Mouse (Mus musculus) megakaryocyte progenitor cell, adult 5-6 weeks (primary cell): ENCODE measurements at regions not wholly inside any gene's neighbourhood (a gene's known extent, or its start where the extent isn't known, plus 50 kb on each side); places are given as distances from the start of the nearest gene placed in this dataset.
A peak's percentile ranks its signal among the peaks of the same experiment; 100 is the strongest.
"Not testable (repeated sequence)": the region's sequence is repeated elsewhere in the genome, so short reads cannot be mapped to it uniquely, and the experiment has no call there.

Source experiments
- ATAC-seq: replicated peaks from 2 replicates; pipeline ENCODE4 v1.8.0; 2016; ENCODE audit warnings: mild to moderate bottlenecking, moderate TSS enrichment, inconsistent platforms; ENCODE audit not compliant: poor library complexity

GRCm38 (mm10) chr4:105844675-105845466 lies 55.2 kb downstream of the Gm12728 start:
- no peak for ATAC-seq

DNA sequence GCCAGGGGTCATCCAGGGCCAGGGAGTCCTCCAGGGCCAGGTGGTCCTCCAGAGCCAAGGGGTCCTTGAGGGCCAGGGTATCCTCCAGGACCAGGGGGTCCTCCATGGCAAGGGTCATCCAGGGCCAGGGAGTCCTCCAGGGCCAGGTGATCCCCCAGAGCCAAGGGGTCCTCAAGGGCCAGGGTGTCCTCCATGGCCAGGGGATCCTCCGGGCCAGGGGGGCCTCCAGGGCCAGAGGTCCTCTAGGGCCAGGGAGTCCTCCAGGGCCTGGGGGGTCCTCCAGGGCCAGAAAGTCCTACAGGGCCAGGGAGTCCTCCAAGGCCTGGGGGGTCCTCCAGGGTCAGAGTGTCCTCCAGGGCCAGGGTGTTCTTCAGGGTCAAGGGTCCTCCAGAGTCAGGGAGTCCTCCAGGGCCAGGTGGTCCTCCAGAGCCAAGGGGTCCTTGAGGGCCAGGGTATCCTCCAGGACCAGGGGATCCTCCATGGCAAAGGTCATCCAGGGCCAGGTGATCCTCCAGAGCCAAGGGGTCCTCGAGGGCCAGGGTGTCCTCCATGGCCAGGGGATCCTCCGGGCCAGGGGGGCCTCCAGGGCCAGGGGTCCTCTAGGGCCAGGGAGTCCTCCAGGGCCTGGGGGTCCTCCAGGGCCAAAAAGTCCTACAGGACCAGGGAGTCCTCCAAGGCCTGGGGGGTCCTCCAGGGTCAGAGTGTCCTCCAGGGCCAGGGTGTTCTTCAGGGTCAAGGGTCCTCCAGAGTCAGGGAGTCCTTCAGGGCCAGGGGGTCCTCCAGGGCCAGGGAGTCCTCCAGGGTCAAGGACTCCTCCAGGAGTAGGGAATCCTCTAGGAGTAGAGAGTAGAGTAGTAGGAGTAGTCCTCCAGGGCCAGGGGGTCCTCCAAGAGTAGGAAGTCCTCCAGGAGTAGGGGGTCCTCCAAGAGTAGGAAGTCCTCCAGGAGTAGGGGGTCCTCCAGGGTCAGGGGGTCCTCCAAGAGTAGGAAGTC lies 56.6 kb downstream of the Gm12728 start:
- not testable (repeated sequence) for ATAC-seq

GRCm38 (mm10) chr4:105853086-105853485 lies 63.4 kb downstream of the Gm12728 start:
- no peak for ATAC-seq

GRCm38 (mm10) chr4:105859052-105859864 lies 69.6 kb downstream of the Gm12728 start:
- ATAC-seq, result no peak

- no peak for ATAC-seq
Measured at GRCm38 (mm10) chr4:105860930-105861653, 71.4 kb downstream of the Gm12728 start.

DNA sequence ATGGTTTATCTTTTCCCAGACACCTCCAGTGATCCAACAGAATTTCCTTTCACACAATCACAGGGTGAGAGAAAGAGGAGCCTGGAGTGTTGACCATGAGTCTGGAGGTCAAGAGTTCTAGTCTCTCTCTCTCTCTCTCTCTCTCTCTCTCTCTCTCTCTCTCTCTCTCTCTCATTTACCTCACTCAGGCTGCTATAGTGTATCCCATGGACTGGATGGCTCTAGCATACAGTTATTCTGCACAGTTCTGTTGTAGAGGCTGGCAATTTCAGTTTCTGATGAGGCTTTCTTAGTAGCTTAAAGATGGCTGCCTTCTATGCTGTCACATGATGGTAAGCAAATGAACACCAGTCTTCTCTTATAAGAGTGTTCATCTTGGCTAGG lies 72.0 kb downstream of the Gm12728 start:
- ATAC-seq, result no peak

GRCm38 (mm10) chr4:105870512-105870911 lies 80.8 kb downstream of the Gm12728 start:
- no peak for ATAC-seq

GRCm38 (mm10) chr4:105877246-105877645 lies 87.6 kb downstream of the Gm12728 start:
- no peak for ATAC-seq

GRCm38 (mm10) chr4:105879891-105880290 lies 90.2 kb downstream of the Gm12728 start:
- ATAC-seq, result no peak

DNA sequence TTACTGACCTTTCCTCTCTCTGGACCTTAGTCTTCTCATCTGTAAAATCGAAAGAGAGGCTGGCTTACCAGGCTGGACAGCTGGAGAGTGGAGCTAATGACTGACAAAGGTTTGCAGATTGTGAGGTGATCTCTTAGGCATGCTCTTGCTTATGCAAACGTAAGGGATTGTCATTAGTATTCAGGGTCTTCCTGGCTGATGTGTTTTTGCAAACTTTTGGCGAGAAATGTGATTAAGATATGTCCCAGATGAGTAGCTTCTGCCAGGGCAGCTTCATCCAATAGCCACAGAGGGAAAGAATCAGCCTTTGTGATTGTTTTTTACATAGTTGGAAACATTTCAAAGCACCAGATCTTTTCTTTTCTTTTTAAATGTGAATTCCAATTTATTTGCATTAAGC lies 95.1 kb downstream of the Gm12728 start:
- ATAC-seq, result no peak

GRCm38 (mm10) chr4:105891438-105891837 lies 101.8 kb downstream of the Gm12728 start:
- no peak for ATAC-seq

GRCm38 (mm10) chr4:105892065-105892464 lies 102.4 kb downstream of the Gm12728 start:
- ATAC-seq, result no peak

DNA sequence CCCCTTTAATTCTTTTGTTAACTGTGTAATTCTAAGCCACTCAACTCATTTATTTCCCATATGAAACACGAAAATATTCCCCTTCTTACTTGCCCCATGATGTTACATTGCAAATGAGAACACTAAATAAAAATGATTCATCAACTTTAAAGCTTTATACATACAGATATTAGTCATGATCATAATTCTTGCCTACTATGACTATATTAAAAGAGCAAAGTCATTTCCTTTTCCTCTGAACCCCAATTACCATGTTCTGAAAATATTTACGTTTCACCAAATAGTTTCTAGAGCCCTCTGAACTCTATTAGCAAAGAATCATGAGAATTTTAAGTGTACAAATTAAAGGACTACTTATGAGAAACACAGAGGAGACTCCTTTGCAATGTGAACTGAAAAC lies 105.4 kb downstream of the Gm12728 start:
- no peak for ATAC-seq

GRCm38 (mm10) chr4:105898054-105898847 lies 108.6 kb downstream of the Gm12728 start:
- no peak for ATAC-seq

DNA sequence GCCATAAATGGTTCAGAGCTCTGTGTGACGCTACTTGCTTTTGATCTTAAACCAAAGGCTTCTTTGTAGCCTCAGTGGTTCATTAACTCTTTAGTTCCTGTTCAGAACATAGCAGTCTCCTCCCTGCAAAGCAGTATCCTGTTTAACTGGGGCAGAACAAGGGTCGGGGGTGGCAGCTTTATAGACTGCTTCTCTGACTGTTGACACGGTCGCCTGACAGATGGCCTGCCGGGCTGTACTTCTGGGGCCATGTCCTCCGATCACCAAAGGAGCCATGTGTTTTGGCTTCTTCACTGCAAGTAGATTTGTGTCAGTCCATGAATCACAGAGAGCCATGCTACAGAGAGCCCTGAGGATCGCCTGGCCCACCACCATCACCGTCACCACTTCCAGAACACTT lies 115.2 kb downstream of the Gm12728 start:
- no peak for ATAC-seq

GRCm38 (mm10) chr4:105906411-105906810 lies 116.7 kb downstream of the Gm12728 start:
- ATAC-seq, result no peak

DNA sequence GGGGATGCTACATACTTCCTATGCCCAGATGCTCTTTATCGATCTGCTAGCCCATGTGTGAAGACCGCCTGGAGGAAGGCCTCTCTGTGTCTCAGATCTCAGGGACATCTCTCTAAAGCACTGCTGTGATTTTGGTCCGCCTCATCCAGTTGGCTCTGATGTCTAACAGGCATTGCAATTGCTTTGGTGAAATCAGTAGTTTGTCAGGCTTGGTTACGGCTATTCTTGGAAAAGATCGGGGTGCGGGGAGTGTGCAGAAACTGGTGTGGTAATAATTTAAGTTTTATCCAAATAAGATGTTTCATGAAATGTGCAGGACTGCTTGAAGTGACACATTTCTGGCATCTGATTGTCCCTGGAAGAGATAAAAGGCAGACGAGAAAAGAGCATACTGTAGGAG lies 117.9 kb downstream of the Gm12728 start:
- ATAC-seq, result no peak

DNA sequence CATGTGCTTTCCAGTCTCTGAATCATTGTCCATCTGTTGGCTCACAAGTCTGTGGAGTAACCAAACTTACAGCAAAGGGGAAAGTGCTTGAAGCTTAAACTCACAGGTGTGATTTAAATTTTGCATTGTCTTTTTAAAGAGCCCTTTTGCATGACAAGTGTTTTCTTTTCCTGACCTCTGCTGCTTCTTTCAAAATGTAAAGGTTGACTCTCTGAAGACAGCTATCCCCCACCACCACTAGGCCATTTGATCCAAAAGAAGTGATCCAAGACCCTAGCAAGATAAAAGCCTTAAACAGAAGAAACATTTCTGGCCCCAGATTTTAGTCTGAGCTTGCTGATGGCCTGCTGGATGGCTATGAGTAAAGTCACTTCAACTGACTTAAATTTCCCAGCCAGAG lies 118.6 kb downstream of the Gm12728 start:
- ATAC-seq, result no peak

DNA sequence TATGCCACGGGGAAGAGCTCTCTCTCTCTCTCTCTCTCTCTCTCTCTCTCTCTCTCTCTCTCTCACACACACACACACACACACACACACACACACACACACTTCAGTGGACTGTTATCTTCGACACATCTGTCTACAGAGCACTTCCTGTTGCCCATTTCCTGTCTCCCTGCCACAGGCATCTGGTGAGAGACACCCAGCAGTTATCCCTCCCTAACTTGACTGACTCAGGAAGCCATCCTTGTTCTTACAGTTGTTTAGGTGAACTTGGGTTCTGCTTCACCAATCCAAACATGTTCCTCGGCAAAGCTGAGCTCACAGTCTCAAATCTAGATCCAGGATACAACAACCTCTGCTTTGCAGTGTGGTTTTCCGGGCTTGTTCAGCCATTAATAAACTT lies 119.6 kb downstream of the Gm12728 start:
- ATAC-seq, result peak; percentile 79

GRCm38 (mm10) chr4:105910666-105911065 lies 121.0 kb downstream of the Gm12728 start:
- ATAC-seq, result no peak
